In the genomic region with DNA sequence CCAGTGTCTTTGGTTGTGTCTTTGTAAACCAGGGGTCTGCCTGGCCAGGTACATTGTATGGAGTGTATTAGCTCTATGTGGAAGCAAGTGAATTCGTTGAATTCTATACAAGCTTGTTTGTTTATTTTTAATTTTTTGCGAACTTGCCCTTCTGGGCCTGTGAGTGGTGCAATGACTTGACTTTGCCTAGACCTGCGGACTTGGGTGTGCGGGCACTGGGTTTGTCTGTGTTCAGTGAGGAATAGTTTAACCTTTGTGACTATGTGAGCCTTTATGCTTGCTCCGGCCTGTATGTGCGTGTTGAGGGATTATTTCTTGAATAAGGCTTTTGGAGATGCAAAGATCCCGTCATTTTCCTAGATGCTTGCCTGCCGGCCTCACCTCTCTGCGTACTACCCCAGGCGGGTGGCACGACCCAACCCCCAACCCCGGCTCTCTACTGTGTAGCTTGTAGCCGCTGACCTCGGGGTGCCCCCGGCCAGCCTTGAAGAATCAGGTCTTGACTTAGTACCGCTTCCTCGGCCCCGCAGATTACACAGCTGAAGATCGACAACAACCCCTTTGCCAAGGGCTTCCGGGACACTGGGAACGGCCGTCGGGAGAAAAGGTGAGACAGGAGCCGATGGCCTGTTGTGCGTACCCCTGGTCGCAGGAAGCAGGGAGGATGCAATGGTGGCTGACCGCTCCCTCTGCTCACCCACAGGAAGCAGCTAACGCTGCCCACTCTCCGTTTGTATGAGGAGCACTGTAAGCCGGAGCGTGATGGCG, we compare ENCODE assay signal across 8 mouse cellular contexts. TPM values are rescaled to one million over a fixed set of nuclear protein-coding genes. Genes with fewer than 3 reads are reported as not detected.
DNase-seq lines count a peak whose midpoint lies in the region; ATAC-seq lines count a peak whose summit lies in the region.

No protein-coding gene starts in this region.

- H3K27me3 ChIP-seq in limb, embryonic 13.5 days: peaks cover 83% of the 10 kb centered on the region

- intact Hi-C loops in left cerebral cortex, postnatal 25 days (cut with DNase I): loop anchor here (5.0 kb wide), 1 partner anchor 1319 kb away; no protein-coding TSS in a partner anchor

- WGBS in limb, embryonic 13.5 days: 8% methylated on average over 32 of the region's 32 CpGs

- ATAC-seq in limb, embryonic 13.5 days (ENCODE audit: low FRiP score, low read depth): no peak

- peak overlapping the region; percentile 87 for H3K4me2 ChIP-seq in limb, embryonic 13.5 days (replicated peaks)

- H3K27ac ChIP-seq in limb, embryonic 13.5 days: peak overlapping the region; percentile 33; the same call in 1 of the 2 replicates

- H3K9ac ChIP-seq in limb, embryonic 13.5 days: peak overlapping the region; percentile 91

- H3K36me3 ChIP-seq in limb, embryonic 13.5 days: peaks cover 3% of the 10 kb centered on the region; the same call in 1 of the 2 replicates

- H3K4me3 ChIP-seq in limb, embryonic 13.5 days: peak overlapping the region; percentile 69

- DNase-seq in adrenal gland, adult (ENCODE audit: inconsistent age in 2 of 2, low spot score in 1 of 2): peak; percentile 61 to 84
- no peak for DNase-seq in adrenal gland, adult 18-20 months (ENCODE audit: low spot score in 2 of 2)
- peak; percentile 44 for DNase-seq in urinary bladder, adult 2 months (ENCODE audit: low spot score)
- no peak for DNase-seq in urinary bladder, postnatal 10 days (ENCODE audit: low spot score)
- no peak for DNase-seq in left cerebral cortex, adult 8-10 months (ENCODE audit: low spot score in 2 of 2)
- DNase-seq in thymus, postnatal 10 days (ENCODE audit: low spot score in 2 of 2): no peak
- DNase-seq in left cerebral cortex, postnatal 25 days (ENCODE audit: low spot score in 2 of 2): no peak

- no peaks in the 10 kb centered on the region for H3K9me3 ChIP-seq in limb, embryonic 13.5 days

- H3K4me1 ChIP-seq in limb, embryonic 13.5 days: peaks cover 69% of the 10 kb centered on the region

RNA-seq across cellular contexts. Expression of a gene that starts 4.4 kb away (rescaled TPM):
- total RNA-seq in adrenal gland, adult 18-20 months (2021): 10 to 100 TPM; 14.5 to 17.7 TPM
- 130 and 133 TPM in 2 replicates for polyA plus RNA-seq in urinary bladder, adult 2 months (2012; rRNA removed)
- 5.0 and 5.1 TPM in 2 replicates for polyA plus RNA-seq in limb, embryonic 13.5 days (2015; fragmentation: Nextera tagmentation; extraction: Ambion mirVana)
- total RNA-seq in left cerebral cortex, adult 8-10 months (2022): 1 to 10 TPM; 1.8 to 2.3 (median 2.0) TPM
- 1 to 10 TPM; 1.8 to 2.2 TPM for total RNA-seq in left cerebral cortex, postnatal 25 days (2021)

RNA-seq across cellular contexts. Expression of a gene that starts 13.4 kb away (rescaled TPM):
- total RNA-seq in adrenal gland, adult 18-20 months (2021): not detected
- polyA plus RNA-seq in urinary bladder, adult 2 months (2012; rRNA removed): not detected in 2 replicates
- 0.28 TPM in 1 of 2 replicates, not detected in the other for polyA plus RNA-seq in limb, embryonic 13.5 days (2015; fragmentation: Nextera tagmentation; extraction: Ambion mirVana)
- not detected for total RNA-seq in left cerebral cortex, adult 8-10 months (2022)
- not detected for total RNA-seq in left cerebral cortex, postnatal 25 days (2021)

RNA-seq across cellular contexts. Expression of a gene that starts 49.5 kb away (rescaled TPM):
- not detected for total RNA-seq in adrenal gland, adult 18-20 months (2021)
- polyA plus RNA-seq in urinary bladder, adult 2 months (2012; rRNA removed): 17.1 and 23.1 TPM in 2 replicates
- polyA plus RNA-seq in limb, embryonic 13.5 days (2015; fragmentation: Nextera tagmentation; extraction: Ambion mirVana): 25.1 and 29.3 TPM in 2 replicates
- total RNA-seq in left cerebral cortex, adult 8-10 months (2022): under 1 TPM in 3 of 4 experiments, not detected in 1; 0.13 to 0.33 (median 0.21) TPM
- under 1 TPM; 0.23 to 0.32 TPM for total RNA-seq in left cerebral cortex, postnatal 25 days (2021)

Comparison
In these comparisons a context has a peak if more than half of its experiments do, and no peak if none do; other contexts are left out.
1. DNase-seq: peak in adrenal gland, adult (2 of 2) and urinary bladder, adult 2 months (single experiment); none in adrenal gland, adult 18-20 months (0 of 2), urinary bladder, postnatal 10 days (single experiment), left cerebral cortex, adult 8-10 months (0 of 2), thymus, postnatal 10 days (0 of 2) and left cerebral cortex, postnatal 25 days (0 of 2).
2. RNA of a gene that starts 4.4 kb away (total RNA-seq): 14.5 to 17.7 TPM in adrenal gland, adult 18-20 months; 1.8 to 2.2 TPM in left cerebral cortex, postnatal 25 days and 1.8 to 2.3 TPM in left cerebral cortex, adult 8-10 months; every median in the first group is over 4 times any median in the second.